Mouse (Mus musculus): ENCODE data around the gene Fam178b.
A peak's percentile ranks its signal among the peaks of the same experiment; 100 is the strongest.
"Not testable (repeated sequence)": the region's sequence is repeated elsewhere in the genome, so short reads cannot be mapped to it uniquely, and the experiment has no call there.

Gene Fam178b

DNA sequence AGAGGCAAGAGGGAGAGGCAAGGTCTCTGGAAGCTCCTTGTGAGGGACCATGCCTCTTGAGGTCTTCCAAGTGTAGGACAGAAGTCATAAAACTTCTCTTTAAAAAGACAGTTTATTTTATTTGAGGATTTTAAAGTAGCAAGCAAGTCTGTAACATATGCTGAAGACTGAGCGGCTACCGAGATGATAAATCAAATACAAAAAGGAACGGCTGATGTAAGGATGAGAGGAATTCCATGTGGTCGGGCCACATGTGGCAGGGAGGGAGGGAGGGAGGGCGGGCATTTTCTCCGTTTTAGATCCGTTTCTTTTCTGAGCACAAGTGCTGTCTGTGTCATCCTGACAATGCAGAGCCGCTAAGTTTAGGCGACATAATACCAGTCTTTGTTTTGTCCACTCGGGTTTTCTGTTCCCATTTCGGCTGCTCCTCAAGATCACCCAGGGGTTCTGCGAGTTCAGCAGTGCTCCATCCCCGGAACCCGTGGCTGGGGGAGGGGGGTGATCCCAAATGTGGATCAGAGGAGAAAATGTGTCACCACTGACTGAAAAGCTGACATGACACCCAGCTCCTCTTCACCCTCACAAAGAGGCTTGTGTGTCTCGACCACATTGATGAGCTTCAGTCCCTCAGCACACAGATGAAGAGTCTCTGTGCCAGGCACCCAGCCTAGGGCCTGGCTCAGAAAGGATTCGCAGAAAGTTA is 10.2 kb downstream of the Fam178b start:
- DNase-seq (ENCODE audit: low spot score in 2 of 2) = peak in 1 of 2 experiments; percentile 10

DNA sequence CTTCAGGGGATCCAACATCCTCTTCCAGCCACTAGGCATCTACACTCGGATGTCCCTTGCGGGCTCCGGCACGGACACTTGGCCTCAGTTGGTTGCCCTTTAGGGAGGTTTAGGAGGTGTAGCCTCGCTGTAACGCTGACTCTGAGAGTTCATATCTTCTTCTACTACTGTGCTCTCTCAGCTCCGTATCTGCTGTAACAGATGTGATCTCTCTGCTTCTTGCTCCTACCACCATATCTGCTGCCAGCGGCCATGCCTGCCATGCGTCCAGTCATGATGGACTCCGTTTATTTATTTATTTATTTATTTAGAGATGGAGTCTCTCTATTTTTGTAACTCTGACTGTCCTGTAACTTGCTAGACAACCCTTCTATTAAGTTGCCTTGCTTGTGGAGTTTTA is 11.7 kb downstream of the Fam178b start:
- DNase-seq (ENCODE audit: low spot score in 2 of 2) = no peak

GRCm38 (mm10) chr1:36670256-36670655 is 12.7 kb downstream of the Fam178b start:
- DNase-seq (ENCODE audit: low spot score in 2 of 2) = no peak

- not testable (repeated sequence) for DNase-seq (ENCODE audit: low spot score in 2 of 2)
Measured at GRCm38 (mm10) chr1:36668007-36668406, 15.0 kb downstream of the Fam178b start.

- DNase-seq (ENCODE audit: low spot score in 2 of 2) = no peak
Measured at GRCm38 (mm10) chr1:36665934-36666333, 17.0 kb downstream of the Fam178b start.

DNA sequence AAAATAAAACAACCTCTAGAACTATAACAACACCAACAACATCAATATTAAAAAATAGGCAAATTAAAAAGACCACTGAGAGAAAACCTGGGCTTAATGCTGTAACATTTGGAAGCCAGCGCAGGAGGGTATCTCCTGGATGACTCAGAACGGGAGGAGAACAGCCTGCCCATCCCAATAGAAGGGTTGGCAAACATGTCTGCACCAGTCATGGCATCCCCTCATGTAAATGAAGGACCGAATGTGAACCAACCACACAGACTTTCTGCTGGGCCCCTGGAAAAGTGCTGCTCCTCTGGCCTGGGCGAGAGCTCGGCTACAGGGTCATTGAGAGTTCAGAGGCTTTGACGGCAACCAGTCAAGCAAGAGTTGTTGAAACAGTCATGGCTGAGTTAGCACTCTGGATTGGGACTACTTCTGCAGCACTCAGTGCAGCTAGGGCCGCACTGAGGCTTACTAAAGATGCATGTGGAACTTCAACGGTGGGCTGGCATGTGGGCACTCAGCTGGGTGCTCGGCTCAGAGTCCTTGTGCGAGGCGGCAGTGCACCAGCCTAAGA is 17.7 kb downstream of the Fam178b start:
- DNase-seq (ENCODE audit: low spot score in 2 of 2) = no peak

- DNase-seq (ENCODE audit: low spot score in 2 of 2) = peak in 1 of 2 experiments; percentile 23
Measured at GRCm38 (mm10) chr1:36664457-36664856, 18.5 kb downstream of the Fam178b start.

GRCm38 (mm10) chr1:36658621-36659399 is 24.2 kb downstream of the Fam178b start:
- no peak for DNase-seq (ENCODE audit: low spot score in 2 of 2)

DNA sequence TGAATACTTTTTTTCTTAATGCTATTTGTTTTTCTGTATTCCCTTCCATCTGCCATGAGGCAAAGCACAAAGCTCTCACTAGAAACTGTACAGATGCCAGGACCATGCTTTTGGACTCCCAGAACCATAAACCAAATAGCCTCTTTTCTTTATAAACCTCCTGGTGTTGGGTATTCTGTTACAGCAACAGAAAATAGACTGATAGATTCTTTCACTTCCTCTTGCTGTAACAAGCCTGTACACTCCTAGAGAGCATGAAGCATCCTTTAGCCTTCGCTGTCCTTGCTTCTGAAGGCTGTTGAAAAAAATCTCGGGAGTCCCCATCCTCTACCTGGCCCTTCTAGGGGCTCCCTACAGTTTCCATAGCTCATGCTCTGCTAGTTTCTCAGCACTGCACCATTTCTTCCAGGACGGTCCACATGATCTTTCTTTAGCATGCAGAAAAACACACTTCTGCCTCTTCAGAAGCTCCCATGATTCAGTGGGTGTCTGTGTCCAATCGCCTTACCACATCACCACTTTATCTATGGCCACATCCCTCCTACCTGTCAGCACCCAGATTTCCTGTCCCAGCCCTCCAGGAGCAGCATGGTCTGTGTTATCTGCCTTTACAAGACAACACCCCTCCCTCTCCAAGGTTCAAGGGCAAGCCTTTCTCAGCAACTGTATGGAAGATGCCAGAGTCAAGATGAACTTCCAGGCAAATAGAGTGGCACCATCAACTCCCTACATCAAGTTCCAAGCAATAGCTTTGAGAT is 25.1 kb downstream of the Fam178b start:
- no peak for DNase-seq (ENCODE audit: low spot score in 2 of 2)

DNA sequence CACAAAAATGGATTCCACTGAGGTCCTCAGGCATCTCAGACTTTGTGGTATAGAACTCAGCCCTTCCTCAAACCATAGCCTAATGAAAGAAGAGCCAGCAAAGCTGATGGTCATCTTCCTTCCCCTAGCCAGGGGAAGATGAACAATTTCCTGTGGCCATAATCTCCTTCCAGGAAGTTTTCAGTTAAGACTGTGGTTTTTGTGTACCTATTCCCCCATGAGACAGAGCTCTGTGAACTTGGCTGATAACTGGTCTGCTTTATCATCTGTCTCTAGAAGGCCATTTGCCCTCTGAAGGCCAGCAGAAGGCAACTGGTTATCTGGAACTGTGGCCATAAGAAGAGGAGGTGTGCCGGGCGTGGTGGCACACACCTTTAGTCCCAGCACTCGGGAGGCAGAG is 26.8 kb downstream of the Fam178b start:
- no peak for DNase-seq (ENCODE audit: low spot score in 2 of 2)

DNA sequence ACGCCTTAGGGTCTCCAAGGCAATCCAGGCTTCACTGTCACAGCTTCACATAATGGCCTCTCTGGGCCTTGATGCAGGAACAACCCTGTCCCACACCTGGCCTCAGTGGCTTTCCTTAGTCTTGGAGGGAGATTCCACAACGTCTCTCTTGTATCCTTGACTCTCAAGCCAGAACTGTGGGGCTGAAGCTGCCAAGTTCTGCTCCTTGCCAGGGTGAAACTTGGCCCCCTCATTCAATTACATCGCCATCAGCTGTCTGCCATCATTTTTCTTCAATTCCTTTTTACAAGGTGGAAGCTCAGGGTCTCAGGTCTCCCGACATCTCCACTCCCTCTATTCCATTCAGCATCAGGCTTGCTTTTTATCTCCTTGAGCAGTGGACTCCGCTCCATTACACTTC is 27.9 kb downstream of the Fam178b start:
- DNase-seq (ENCODE audit: low spot score in 2 of 2) = no peak

DNA sequence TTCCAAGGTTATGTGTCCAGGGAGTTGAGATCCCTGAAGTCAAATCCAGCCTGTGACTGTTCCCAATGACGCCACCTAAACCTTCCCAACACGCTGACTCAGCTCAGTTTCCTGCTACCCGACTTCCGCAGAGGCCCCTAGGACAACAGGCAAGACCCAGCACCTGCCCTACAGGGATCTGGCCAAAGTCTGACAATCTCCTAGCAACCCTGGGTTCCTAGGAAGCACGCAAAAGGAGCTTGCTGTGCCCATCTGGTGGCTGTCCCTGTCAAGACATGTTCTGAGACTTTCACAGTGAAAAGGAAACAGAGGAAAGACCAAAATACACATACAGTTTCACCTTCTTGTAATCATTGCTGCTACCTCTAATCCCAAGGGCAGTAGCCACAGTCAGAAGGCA is 35.4 kb downstream of the Fam178b start:
- DNase-seq (ENCODE audit: low spot score in 2 of 2) = no peak

GRCm38 (mm10) chr1:36646285-36646684 is 36.7 kb downstream of the Fam178b start:
- DNase-seq (ENCODE audit: low spot score in 2 of 2) = no peak

DNA sequence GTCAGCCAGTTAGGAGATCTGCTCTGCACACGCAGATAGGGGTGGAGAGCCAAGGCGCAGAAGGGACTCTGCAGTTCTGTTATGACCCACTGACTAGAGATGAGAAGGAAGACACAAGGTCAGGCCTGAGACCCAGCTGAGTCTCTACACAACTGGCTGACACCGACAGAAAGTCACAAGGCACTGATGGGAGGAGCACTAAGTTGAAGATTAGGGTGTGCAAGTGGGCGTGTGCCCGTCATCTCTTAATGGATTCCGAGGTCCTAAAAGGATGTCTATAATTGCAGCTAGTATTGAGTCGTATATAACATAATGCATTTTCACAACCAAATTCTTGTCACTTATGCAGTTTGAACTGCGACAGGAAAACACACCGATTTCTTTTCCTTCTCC is 38.4 kb downstream of the Fam178b start:
- no peak for DNase-seq (ENCODE audit: low spot score in 2 of 2)

DNA sequence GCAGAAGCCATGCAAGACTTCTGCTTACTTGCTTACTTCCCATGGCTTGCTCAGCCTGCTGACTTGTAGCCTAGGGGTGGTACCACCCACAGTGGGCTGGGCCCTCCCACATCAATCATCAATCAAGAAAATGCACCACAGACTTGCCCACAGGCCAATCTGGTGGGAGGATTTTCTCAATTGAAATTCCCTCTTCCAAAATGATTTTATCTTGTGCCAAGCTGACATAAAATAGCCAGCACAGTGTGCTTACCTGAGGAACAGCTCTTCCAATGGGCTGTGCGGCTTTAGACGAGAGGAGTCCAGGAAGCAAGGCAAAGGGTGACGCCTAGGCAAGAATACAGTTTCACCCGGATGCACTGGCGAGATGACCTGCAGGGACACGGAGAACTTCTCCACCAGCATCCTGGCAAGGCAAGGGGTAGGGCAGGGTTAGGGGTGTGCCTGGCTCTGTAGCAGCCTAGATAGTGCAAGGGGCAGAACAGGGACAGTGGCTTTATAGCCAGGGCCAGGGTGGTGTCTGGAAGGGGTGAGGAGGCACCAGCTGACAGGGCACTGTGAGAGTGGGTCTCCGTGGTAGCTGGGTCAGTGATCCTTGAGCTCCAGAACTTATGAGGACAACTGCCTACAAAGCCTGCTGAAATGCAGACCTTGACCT is 38.9 kb downstream of the Fam178b start:
- no peak for DNase-seq (ENCODE audit: low spot score in 2 of 2)

DNA sequence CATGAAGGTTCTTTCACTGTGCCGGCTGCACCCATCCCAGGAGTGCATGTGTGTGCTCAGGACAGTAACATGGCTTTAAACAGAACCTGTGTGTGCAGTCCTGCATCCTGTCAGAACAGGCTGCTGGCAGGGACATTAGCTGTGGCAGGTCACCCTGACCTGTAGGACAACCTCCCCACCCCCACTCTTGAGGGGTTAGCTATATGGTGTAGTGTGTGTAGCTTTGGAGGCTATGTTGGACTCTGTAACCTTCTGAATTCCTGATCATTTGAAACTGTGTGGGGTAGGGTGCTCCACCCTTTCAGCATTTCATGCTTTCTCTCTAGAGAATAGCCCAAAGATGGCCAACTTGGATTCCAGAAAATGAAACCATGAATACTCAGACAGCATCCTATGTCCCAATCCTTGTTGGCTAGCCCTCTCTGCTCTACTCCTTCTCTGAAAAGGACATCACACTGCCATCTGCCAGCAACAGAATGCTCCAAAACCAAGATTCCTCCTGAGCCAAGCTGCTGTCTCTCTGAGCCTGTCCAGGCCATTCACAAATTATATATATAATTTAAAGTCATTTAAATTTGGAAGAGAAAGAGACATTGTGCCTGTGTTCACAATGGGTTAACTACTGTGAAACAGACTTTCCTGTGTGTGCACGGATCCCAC is 47.0 kb downstream of the Fam178b start:
- DNase-seq (ENCODE audit: low spot score in 2 of 2) = no peak

- DNase-seq (ENCODE audit: low spot score in 2 of 2) = peak in 1 of 2 experiments; percentile 69
Measured at GRCm38 (mm10) chr1:36634940-36635339, 48.0 kb downstream of the Fam178b start.

GRCm38 (mm10) chr1:36633920-36634319 is 49.1 kb downstream of the Fam178b start:
- peak in 1 of 2 experiments; percentile 45 for DNase-seq (ENCODE audit: low spot score in 2 of 2)

DNA sequence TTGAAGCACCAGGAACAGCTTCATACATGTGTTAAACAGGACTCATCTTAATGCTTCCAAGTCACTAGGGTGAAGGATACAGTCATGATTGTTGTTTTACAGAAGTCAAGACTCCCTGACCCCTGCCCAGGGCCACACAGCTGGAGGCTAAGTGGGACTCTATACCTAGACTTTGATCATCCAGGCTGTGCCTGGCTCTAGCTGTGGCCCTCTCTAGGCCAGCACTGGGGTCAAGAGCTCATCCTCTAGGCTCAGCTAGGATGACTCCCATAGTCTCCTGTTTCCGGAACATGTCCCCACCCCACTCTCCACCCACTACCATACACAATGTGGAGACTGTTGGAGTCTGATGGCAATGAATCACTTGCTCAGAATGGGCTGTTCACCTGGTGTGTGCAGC is 50.1 kb downstream of the Fam178b start:
- DNase-seq (ENCODE audit: low spot score in 2 of 2) = no peak

GRCm38 (mm10) chr1:36632090-36632489 is 50.9 kb downstream of the Fam178b start:
- DNase-seq (ENCODE audit: low spot score in 2 of 2) = no peak

- DNase-seq (ENCODE audit: low spot score in 2 of 2) = no peak
Measured at GRCm38 (mm10) chr1:36631391-36631790, 51.6 kb downstream of the Fam178b start.

All from left cerebral cortex, adult 9 months (tissue).